Mouse (Mus musculus) spleen, postnatal 10 days (tissue): Measurements from ENCODE around the gene Ccdc171.
"Not testable (repeated sequence)": the region's sequence is repeated elsewhere in the genome, so short reads cannot be mapped to it uniquely, and the experiment has no call there.

ENCODE experiments used
- DNase-seq, 2 experiments: peaks; one replicate each; pipeline ENCODE4 v3.0.0; 2021 to 2022; ENCODE audit warnings: low spot score in 2 of 2

The Ccdc171 gene

DNA sequence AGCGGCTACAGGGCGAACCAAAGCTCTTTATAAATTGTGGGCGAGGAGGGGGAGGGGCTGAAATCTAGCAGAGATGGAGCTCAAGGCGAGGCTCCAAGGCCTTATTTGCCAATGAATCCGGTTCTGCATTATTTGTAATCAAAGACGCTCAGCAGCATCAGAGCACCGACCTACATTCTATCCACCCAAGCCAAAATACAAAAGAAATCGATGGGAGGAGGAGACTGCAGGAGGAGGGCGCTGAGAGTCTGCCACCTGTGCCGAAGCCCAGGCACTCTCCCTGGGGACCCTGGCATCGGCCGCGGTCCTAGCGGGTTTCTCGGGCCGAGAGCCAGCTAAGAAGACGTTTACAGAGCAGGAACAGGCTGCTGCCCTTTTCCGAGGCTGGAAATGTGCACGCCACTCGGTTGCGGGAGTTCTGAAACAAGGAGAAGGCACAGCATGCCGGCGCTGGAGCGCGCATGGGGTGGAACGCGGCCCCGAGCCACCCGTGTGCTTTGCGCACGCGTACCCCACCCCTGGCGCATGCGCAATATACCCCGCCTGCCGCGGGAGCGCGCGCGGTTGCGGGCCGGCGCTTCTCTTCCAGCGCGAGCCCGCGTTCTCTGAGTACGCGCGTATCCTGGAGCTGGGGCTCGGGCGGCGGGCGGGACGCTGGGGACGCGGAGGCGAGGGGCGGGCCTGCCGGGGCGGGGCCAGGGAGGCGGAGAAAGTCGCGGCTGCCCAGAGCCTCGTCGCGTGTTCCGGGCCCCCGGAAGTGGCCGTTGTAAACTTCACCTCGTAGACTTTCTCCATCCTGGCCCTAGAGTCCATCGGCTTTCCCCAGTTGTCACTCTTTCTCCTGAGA, at the start of gene Ccdc171:
Gene Ccdc171, plus strand, starts transcription at position 703 of the 847 bp plus-strand sequence.
- peak; percentile 87 to 96 for DNase-seq

DNA sequence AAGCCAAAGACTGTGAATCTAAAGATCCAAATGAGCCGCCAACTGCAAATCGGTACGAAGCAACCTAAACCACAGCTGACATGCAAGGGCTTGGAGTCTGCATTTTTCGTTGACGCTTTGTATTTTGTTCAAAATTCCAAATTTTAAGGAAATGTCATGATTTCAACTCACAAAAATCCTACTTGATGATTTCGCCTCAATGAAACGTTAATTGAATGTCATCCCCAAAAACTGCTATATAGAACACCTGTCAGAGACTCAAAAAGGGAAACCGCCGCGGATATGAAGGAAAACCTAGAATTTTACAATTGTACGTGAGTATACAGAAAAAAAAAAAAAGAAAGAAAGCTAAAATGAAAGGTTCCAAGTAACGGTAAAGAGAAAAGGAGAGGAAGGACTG, 40.1 kb upstream of the Ccdc171 start:
- DNase-seq: no peak

- DNase-seq: peak; percentile 79 to 92
Observed at GRCm38 (mm10) chr4:83485735-83486116, 39.6 kb upstream of the Ccdc171 start.

DNA sequence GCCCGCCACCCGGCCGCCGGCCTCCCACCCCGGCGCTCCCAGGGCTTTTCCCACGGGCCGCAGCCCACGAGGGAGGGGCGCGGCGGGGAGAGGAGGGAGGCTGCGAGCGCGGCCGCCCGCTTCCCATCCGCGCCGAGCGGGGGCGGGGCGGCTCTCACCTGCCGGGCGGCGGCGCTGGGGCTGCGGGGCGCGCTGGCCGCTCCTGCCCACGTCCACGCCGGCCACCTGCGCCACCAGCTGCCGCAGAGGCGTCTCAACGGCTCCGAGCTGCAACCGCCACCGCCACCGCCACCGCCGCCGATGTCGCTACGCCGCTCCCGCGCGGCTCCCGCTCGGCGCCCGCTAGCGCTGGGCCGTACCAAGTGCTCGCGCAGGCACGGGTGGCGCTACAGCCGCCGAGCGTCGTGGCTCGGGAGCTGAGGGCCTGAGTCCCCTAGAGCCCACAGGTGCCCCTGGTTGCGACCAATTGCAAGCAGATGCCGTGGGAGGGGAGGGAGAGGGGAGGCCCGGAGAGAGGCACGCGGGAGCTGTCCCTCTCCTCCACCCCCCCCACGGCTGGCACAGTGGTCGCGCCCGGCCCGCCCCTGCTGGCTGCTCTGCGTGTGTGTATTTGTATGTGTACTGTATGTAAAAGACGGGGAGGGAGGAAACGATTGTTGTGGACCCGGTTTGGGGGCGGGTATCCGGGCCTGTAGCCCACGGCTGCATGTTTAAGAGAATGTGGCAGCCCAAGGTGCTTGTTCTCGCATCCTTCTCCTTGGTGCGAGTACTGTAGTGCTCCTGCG, 39.0 kb upstream of the Ccdc171 start, which contains the start of gene Psip1:
Gene Psip1, minus strand, starts transcription at position 343 of the 785 bp plus-strand sequence.
- DNase-seq: peak; percentile 92 to 94

- DNase-seq: no peak
Observed at GRCm38 (mm10) chr4:83489121-83489520, 36.2 kb upstream of the Ccdc171 start.

- no peak for DNase-seq
Observed at GRCm38 (mm10) chr4:83493112-83493511, 32.2 kb upstream of the Ccdc171 start.

- not testable (repeated sequence) for DNase-seq
Observed at GRCm38 (mm10) chr4:83497013-83497412, 28.3 kb upstream of the Ccdc171 start.

GRCm38 (mm10) chr4:83500154-83501036, 24.9 kb upstream of the Ccdc171 start:
- no peak for DNase-seq

GRCm38 (mm10) chr4:83501037-83501430, 24.3 kb upstream of the Ccdc171 start:
- no peak for DNase-seq

DNA sequence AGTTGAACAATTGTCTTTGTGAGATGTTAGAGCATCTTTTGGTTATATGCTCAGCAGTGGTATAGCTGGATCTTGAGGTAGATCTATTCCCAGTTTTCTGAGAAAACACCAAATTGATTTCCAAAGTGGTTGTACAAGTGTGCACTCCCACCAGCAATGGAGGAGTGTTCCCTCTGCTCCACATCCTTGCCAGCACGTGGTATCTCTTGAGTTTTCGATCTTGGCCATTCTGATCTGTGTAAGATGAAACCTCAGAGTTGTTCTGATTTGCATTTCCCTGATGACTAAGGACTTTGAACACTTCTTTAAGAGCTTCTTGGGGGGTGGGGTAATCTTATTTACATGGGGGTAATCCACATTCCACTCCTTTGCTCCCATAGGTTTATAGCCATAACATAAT, 15.7 kb upstream of the Ccdc171 start:
- no peak for DNase-seq

DNA sequence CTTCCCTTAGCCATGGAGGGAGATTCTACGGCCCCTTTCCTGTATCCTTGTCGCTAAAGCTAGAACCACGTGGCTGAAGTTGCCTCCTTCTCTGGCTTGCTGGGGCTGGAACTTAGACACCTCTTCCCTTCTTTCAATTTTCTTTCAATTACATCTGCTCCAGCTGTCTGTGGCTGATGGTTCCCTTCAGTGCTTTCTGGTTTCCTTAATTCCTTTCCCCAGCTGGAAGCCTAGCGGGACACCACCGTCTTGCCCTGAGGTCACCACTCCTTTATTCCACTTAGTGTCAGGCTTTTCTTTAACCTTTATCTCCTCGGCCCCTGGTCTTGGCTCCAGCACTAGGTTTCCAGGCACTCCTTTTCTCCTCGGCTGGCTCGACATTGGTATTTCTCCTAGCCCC, 14.3 kb upstream of the Ccdc171 start:
- DNase-seq: no peak

DNA sequence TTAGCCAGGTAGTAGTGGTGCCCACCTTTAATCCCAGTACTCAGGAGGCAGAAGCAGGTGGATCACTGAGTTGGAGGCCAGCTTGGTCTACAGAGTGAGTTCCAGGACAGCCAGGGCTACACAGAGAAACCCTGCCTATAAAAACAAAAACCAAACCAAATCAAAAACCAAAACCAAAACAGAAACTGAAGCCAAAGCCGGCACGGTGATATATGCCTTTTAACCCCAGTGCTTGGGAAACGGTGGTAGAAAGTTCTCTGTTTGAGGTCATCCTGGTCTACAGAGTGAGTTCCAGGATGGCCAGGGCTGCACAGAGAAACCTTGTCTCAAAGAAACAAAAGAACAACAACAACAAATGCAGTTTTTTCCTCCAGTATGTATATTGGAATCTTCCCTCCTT, 13.1 kb upstream of the Ccdc171 start:
- DNase-seq: no peak

- DNase-seq: no peak
Observed at GRCm38 (mm10) chr4:83512644-83513043, 12.7 kb upstream of the Ccdc171 start.

GRCm38 (mm10) chr4:83514183-83514582, 11.2 kb upstream of the Ccdc171 start:
- no peak for DNase-seq

DNA sequence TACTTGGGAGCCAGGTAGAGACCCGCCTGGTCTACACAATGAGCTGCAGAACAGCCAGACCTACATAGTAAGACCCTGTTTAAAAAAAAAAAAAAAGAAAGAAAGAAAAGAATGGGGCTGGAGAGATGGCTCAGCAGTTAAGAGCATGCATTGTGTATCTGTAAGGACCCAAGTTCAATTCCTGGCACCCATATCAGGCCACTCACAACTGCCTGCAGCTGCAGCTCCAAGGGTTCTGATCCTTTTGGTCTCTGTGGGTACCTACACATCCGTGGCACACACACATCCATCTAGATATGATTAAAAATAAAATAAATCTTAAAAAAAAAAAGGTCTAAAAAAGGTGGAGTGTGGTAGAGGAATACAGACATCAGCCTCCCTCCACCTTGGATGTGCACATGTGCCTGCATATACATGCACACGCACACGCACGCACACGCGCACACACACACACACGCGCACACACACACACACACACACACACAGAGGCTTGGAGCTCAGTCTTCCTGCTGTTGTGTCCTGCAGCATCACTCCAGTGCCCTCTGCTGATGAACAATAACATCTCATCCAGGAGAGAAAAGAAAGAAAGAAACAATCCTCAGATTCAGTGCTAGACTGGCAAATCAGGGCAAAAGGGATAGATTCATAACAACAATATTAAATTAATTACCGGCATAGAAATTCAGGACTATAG, 10.2 kb upstream of the Ccdc171 start:
- DNase-seq: no peak

GRCm38 (mm10) chr4:83516144-83516543, 9.2 kb upstream of the Ccdc171 start:
- not testable (repeated sequence) for DNase-seq

GRCm38 (mm10) chr4:83519148-83519547, 6.2 kb upstream of the Ccdc171 start:
- DNase-seq: no peak

DNA sequence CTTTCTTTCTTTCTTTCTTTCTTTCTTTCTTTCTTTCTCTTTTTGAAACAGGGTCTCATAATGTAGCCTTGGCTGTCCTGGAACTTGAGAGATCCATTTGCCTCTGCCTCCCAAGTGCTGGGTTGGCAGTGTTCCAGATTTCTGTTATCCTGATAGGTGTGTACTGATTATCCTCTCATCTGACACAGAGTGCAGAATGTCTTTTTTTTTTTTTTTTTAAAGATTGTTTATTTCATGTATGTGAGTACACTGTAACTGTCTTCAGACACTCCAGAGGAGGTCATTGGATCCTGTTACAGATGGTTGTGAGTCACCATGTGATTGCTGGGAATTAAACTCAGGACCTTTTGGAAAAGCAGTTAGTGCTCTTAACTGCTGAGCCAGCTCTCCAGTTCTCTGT, 5.5 kb upstream of the Ccdc171 start:
- no peak for DNase-seq

GRCm38 (mm10) chr4:83520308-83520707, 5.0 kb upstream of the Ccdc171 start:
- peak in 1 of 2 experiments; percentile 27 for DNase-seq

GRCm38 (mm10) chr4:83522066-83522465, 3.3 kb upstream of the Ccdc171 start:
- DNase-seq: no peak

DNA sequence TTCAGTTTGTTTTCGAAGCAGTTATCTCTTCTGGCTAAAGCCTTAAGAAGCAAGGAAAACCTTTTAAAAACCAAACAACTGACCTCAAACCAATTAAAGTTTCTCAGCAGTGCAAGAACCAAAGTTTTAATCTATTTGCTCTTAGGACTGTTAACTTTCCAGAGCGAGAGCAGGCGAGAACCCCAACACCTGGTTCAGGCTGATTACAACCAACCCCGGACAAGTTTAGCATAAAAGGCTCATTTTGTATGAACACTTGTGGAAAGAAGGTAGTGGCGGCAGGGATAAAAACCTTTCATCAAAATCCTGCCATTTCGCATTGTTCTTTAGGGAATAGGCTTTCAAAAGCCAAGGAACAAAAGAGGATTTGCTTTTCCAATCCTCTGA, 896 bp upstream of the Ccdc171 start:
- DNase-seq: no peak
